9 mouse cellular contexts compared by ENCODE assay signal in the genomic region with DNA sequence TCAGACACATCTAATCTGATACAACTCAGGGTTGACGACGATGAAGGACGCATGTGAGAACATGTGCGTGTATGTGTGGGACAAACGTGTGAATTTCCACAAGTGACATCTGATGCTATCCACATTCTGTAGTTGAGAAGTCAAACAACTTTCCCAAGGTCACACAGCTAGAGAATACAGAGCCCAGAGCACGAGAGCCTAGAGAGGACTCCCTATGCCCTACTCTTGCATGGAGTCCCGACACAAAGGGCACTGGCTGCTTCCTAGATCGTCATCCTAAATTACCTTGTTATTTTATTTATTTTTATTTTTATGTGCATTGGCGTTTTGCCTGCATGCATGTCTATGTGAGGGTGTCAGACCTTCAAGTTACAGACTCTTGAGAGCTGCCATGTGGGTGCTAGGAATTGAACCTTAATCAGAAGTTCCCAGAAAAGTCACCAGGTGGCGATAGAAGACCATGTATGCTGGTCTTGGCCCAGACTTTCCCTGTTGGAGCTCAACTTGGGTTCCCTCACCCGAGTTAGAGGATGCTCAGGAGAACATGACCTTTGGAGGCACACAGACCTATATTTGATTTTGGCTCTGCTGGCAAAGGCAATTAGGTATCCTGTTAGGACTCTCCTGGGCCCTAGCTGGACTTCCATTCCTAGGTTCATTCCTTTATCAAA. TPM values are rescaled to one million over a fixed set of nuclear protein-coding genes. Genes with fewer than 3 reads are reported as not detected.
DNase-seq lines count a peak whose midpoint lies in the region; ATAC-seq and TF ChIP-seq lines count a peak whose summit lies in the region.
"Had no signal": no experiment of that assay in that cellular context is flagged by ENCODE, and none has a peak within 500 bp of the region (broad histone marks: within the 10 kb centered on the region; RNA-seq: fewer than 3 reads in every experiment).

No protein-coding gene starts in this region.

- no peaks in the 10 kb centered on the region for H3K4me1 ChIP-seq in kidney, embryonic 16.5 days (ENCODE audit: insufficient read depth, low read length)
- 0 out of 2 replicates have a peak, but pooled peaks cover 4% of the 10 kb centered on the region for H3K4me1 ChIP-seq in forebrain, postnatal 0 days (ENCODE audit: insufficient read depth)
- no peaks in the 10 kb centered on the region for H3K4me1 ChIP-seq in midbrain, embryonic 11.5 days (ENCODE audit: control insufficient read depth, insufficient read depth, low read length)
- H3K4me1 ChIP-seq: liver, embryonic 15.5 days had no signal

- no peak; the same call in 1 of the 2 replicates for ATAC-seq in kidney, embryonic 16.5 days (ENCODE audit: low FRiP score, low TSS enrichment)
- peak; percentile 55 for ATAC-seq in cerebellum, adult (ENCODE audit: insufficient number of reproducible peaks, low FRiP score, low TSS enrichment)
- peak; percentile 82 for ATAC-seq in forebrain, postnatal 0 days
- ATAC-seq in midbrain, embryonic 11.5 days (ENCODE audit: low FRiP score), result peak; percentile 64

- no peak overlapping the region for H3K4me3 ChIP-seq in kidney, embryonic 16.5 days (ENCODE audit: low read length)
- H3K4me3 ChIP-seq in forebrain, postnatal 0 days (ENCODE audit: low read depth, low read length), result no peak overlapping the region
- H3K4me3 ChIP-seq in midbrain, embryonic 11.5 days (ENCODE audit: low read depth, low read length), result no peak overlapping the region
- H3K4me3 ChIP-seq: liver, embryonic 15.5 days had no signal

- no peaks in the 10 kb centered on the region for H3K27me3 ChIP-seq in kidney, embryonic 16.5 days (ENCODE audit: insufficient read depth, low read length)
- no peaks in the 10 kb centered on the region for H3K27me3 ChIP-seq in forebrain, postnatal 0 days (ENCODE audit: insufficient read depth, low read length)
- H3K27me3 ChIP-seq in midbrain, embryonic 11.5 days (ENCODE audit: control insufficient read depth, insufficient read depth, low read length), result no peaks in the 10 kb centered on the region
- H3K27me3 ChIP-seq: liver, embryonic 15.5 days had no signal

- peak; percentile 92 for TF ChIP-seq CTCF in forebrain, postnatal 0 days (IDR thresholded peaks at IDR 0.05; ENCODE audit: low read depth)

- DNase-seq in kidney, adult 11 months, result peak; percentile 44
- DNase-seq in forebrain, postnatal 0 days, result peak; percentile 90
- DNase-seq in induced T-regulatory cell, adult 2 months (ENCODE audit: low read depth), result peak; percentile 91
- DNase-seq in left cerebral cortex, postnatal 10 days (ENCODE audit: extremely low spot score in 1 of 2, low spot score in 2 of 2), result peak; percentile 62 to 66
- peak; percentile 98 for DNase-seq in midbrain, embryonic 11.5 days (ENCODE audit: low spot score, missing footprints)
- DNase-seq in spleen, adult 12 weeks (ENCODE audit: low spot score), result peak; percentile 18

- no peak overlapping the region for H3K4me2 ChIP-seq in kidney, embryonic 16.5 days (replicated peaks; ENCODE audit: low read depth, low read length)
- no peak overlapping the region for H3K4me2 ChIP-seq in forebrain, postnatal 0 days (ENCODE audit: low read depth)
- no peak overlapping the region for H3K4me2 ChIP-seq in midbrain, embryonic 11.5 days
- H3K4me2 ChIP-seq: liver, embryonic 15.5 days had no signal

- no peaks in the 10 kb centered on the region for H3K9me3 ChIP-seq in kidney, embryonic 16.5 days (ENCODE audit: low read length)
- no peaks in the 10 kb centered on the region for H3K9me3 ChIP-seq in forebrain, postnatal 0 days (ENCODE audit: low read length)
- no peaks in the 10 kb centered on the region for H3K9me3 ChIP-seq in midbrain, embryonic 11.5 days (ENCODE audit: control insufficient read depth, low read length)
- H3K9me3 ChIP-seq: liver, embryonic 15.5 days had no signal

- no peak overlapping the region for H3K9ac ChIP-seq in kidney, embryonic 16.5 days (replicated peaks; ENCODE audit: low read length)
- H3K9ac ChIP-seq in forebrain, postnatal 0 days, result no peak overlapping the region
- no peak overlapping the region for H3K9ac ChIP-seq in midbrain, embryonic 11.5 days (ENCODE audit: low read length)
- H3K9ac ChIP-seq: liver, embryonic 15.5 days had no signal

- WGBS in kidney, embryonic 16.5 days, result 54% methylated on average over 11 of the region's 11 CpGs
- WGBS in forebrain, postnatal 0 days, result 54% methylated on average over 11 of the region's 11 CpGs
- WGBS in midbrain, embryonic 11.5 days, result 55% methylated on average over 11 of the region's 11 CpGs

- intact Hi-C loops in left cerebral cortex, postnatal 10 days (cut with DNase I), result loop anchor here (2.0 to 10.0 kb wide), 3 partner anchors 38 to 380 kb away; a partner anchor contains a TSS

- H3K36me3 ChIP-seq in kidney, embryonic 16.5 days (ENCODE audit: insufficient read depth, low read length), result no peaks in the 10 kb centered on the region
- H3K36me3 ChIP-seq in forebrain, postnatal 0 days (ENCODE audit: insufficient read depth), result no peaks in the 10 kb centered on the region
- H3K36me3 ChIP-seq in midbrain, embryonic 11.5 days (ENCODE audit: control insufficient read depth, insufficient read depth, low read length), result no peaks in the 10 kb centered on the region
- H3K36me3 ChIP-seq: liver, embryonic 15.5 days had no signal

- no peak overlapping the region for H3K27ac ChIP-seq in kidney, embryonic 16.5 days (ENCODE audit: low read length)
- no peak overlapping the region for H3K27ac ChIP-seq in forebrain, postnatal 0 days (ENCODE audit: low read depth, low read length)
- no peak overlapping the region for H3K27ac ChIP-seq in midbrain, embryonic 11.5 days (ENCODE audit: low read depth, low read length)
- H3K27ac ChIP-seq: liver, embryonic 15.5 days had no signal

RNA-seq across cellular contexts. Expression of a gene that starts 7.3 kb away (rescaled TPM):
- not detected in 2 replicates for polyA plus RNA-seq in kidney, embryonic 16.5 days (2015; fragmentation: Nextera tagmentation; extraction: Ambion mirVana)
- total RNA-seq in forebrain, postnatal 0 days (2014; rRNA removed), result 0.31 TPM in 1 of 2 replicates, not detected in the other
- not detected in 2 replicates for polyA plus RNA-seq in forebrain, postnatal 0 days (2015; fragmentation: Nextera tagmentation; extraction: Ambion mirVana)
- total RNA-seq in left cerebral cortex, postnatal 10 days (2021), result under 1 TPM in 1 of 2 experiments, not detected in 1; 0.57 TPM
- polyA plus RNA-seq in midbrain, embryonic 11.5 days (2014; fragmentation: Nextera tagmentation; extraction: Ambion mirVana), result 0.36 TPM in 1 of 2 replicates, not detected in the other
- polyA plus RNA-seq: liver, embryonic 15.5 days had no signal

RNA-seq across cellular contexts. Expression of a gene that starts 30.0 kb away (rescaled TPM):
- 0.30 and 0.31 TPM in 2 replicates for polyA plus RNA-seq in kidney, embryonic 16.5 days (2015; fragmentation: Nextera tagmentation; extraction: Ambion mirVana)
- not detected in 2 replicates for total RNA-seq in forebrain, postnatal 0 days (2014; rRNA removed)
- 0.05 and 0.10 TPM in 2 replicates for polyA plus RNA-seq in forebrain, postnatal 0 days (2015; fragmentation: Nextera tagmentation; extraction: Ambion mirVana)
- total RNA-seq in left cerebral cortex, postnatal 10 days (2021), result not detected
- 0.07 and 0.23 TPM in 2 replicates for polyA plus RNA-seq in midbrain, embryonic 11.5 days (2014; fragmentation: Nextera tagmentation; extraction: Ambion mirVana)

RNA-seq across cellular contexts. Expression of a gene that starts 38.3 kb away (rescaled TPM):
- 29.6 and 33.5 TPM in 2 replicates for polyA plus RNA-seq in kidney, embryonic 16.5 days (2015; fragmentation: Nextera tagmentation; extraction: Ambion mirVana)
- 8.0 and 11.2 TPM in 2 replicates for total RNA-seq in forebrain, postnatal 0 days (2014; rRNA removed)
- polyA plus RNA-seq in forebrain, postnatal 0 days (2015; fragmentation: Nextera tagmentation; extraction: Ambion mirVana), result 28.5 and 36.2 TPM in 2 replicates
- 10 to 100 TPM; 51.8 to 52.3 TPM for total RNA-seq in left cerebral cortex, postnatal 10 days (2021)
- polyA plus RNA-seq in midbrain, embryonic 11.5 days (2014; fragmentation: Nextera tagmentation; extraction: Ambion mirVana), result 15.6 and 16.5 TPM in 2 replicates

Comparison
In these comparisons a context has a peak if more than half of its experiments do, and no peak if none do; other contexts are left out.
1. DNase-seq: peak in every context shown above with its lines; median percentile 98 in midbrain, embryonic 11.5 days; 91 in induced T-regulatory cell, adult 2 months; 90 in forebrain, postnatal 0 days; 64 in left cerebral cortex, postnatal 10 days; 44 in kidney, adult 11 months; 18 in spleen, adult 12 weeks.